Mouse (Mus musculus) megakaryocyte, embryonic 14.5 days (primary cell): ENCODE results near the gene BC003965.

Source experiments
- FLI1 ChIP-seq: IDR thresholded peaks from 2 replicates; pipeline ENCODE4 v1.6.1; 2012; ENCODE audit warnings: low read length, inconsistent platforms, mixed read lengths
- GATA1 ChIP-seq: IDR thresholded peaks from 3 replicates; pipeline ENCODE4 v1.6.1; 2012; ENCODE audit warnings: mixed read lengths, low read length, inconsistent platforms, borderline replicate concordance

- no peak for TF ChIP-seq GATA1
- no peak for TF ChIP-seq FLI1
These were observed 36.4 kb downstream of the BC003965 start for GRCm38 (mm10) chr17:25220746-25221145.
